Mouse (Mus musculus): Measurements from ENCODE around the gene Rims3. TPM values are rescaled to one million over a fixed set of nuclear protein-coding genes. Genes with fewer than 3 reads are reported as not detected.

Rims3 gene
- total RNA-seq, 2 experiments from 2014 or later, result 5.5 to 6.2 TPM

Small RNA genes within 50 kb of the gene (microRNA-seq; reads per million reads assigned to microRNA genes)
- not detected for gene Gm23936

Other genes starting within 250 kb of the Rims3 start
- 10 to 100 TPM in 1 of 2 experiments, 1 to 10 TPM in 1; 6.0 to 56.0 TPM for gene Cited4, start 188.2 kb upstream of the Rims3 start, total RNA-seq (2021)
- 1 to 10 TPM; 2.3 TPM for gene Kcnq4, start 106.2 kb upstream of the Rims3 start, total RNA-seq (2021)
- gene Nfyc, start 23.2 kb upstream of the Rims3 start, total RNA-seq (2021), result 10 to 100 TPM; 46.6 to 50.0 TPM
- 10 to 100 TPM; 10.0 to 11.1 TPM for gene Exo5, start 70.2 kb downstream of the Rims3 start, total RNA-seq (2021)
- 1 to 10 TPM; 1.8 to 2.9 TPM for gene Zfp69, start 96.9 kb downstream of the Rims3 start, total RNA-seq (2021)
- gene Smap2, start 162.4 kb downstream of the Rims3 start, total RNA-seq (2021), result 10 to 100 TPM; 30.8 to 32.1 TPM
- under 1 TPM; 0.43 to 0.72 TPM for gene Col9a2, start 184.6 kb downstream of the Rims3 start, total RNA-seq (2021)
- gene Zmpste24, start 243.4 kb downstream of the Rims3 start, total RNA-seq (2021), result 10 to 100 TPM; 49.0 to 52.3 TPM